Mouse (Mus musculus) limb, embryonic 11.5 days (tissue): ENCODE results near the gene Rnaseh2a. TPM values are rescaled to one million over a fixed set of nuclear protein-coding genes. Genes with fewer than 3 reads are reported as not detected.
"Not testable (repeated sequence)": the region's sequence is repeated elsewhere in the genome, so short reads cannot be mapped to it uniquely, and the experiment has no call there.

Experiments
- ATAC-seq: fragments of 200-750 bp; cut with Nextera tagmentation; 2 replicates; pipeline ENCODE4 v1.8.0; 2017; ENCODE audit warnings: low read depth; ENCODE audit not compliant: insufficient number of reproducible peaks, low FRiP score, low TSS enrichment
- DNase-seq: peaks from one replicate; pipeline ENCODE4 v3.0.0-alpha.2; 2015; ENCODE audit warnings: low spot score
- H3K27ac ChIP-seq: fragments of 300-500 bp; sonication (generic); replicated peaks from 2 replicates; pipeline ENCODE4 v1.5.1; 2014; ENCODE audit warnings: low read depth, mild to moderate bottlenecking, low read length
- H3K27me3 ChIP-seq: fragments of 300-500 bp; sonication (generic); 2 replicates; pipeline ENCODE4 v1.6.1; 2014; ENCODE audit warnings: mild to moderate bottlenecking, low read length, mixed read lengths; ENCODE audit not compliant: control insufficient read depth, insufficient read depth
- H3K36me3 ChIP-seq: fragments of 300-500 bp; sonication (generic); 2 replicates; pipeline ENCODE4 v1.6.1; 2014; ENCODE audit warnings: mild to moderate bottlenecking, low read length, moderate library complexity, mixed read lengths; ENCODE audit not compliant: control insufficient read depth, insufficient read depth
- H3K4me1 ChIP-seq: fragments of 300-500 bp; sonication (generic); 2 replicates; pipeline ENCODE4 v1.6.1; 2014; ENCODE audit warnings: low read length, mixed read lengths; ENCODE audit not compliant: control insufficient read depth, insufficient read depth
- H3K4me2 ChIP-seq: fragments of 300-500 bp; sonication (generic); 2 replicates; pipeline ENCODE4 v1.6.1; 2014; ENCODE audit warnings: low read depth, mild to moderate bottlenecking, moderate library complexity; ENCODE audit not compliant: severe bottlenecking
- H3K4me3 ChIP-seq: fragments of 300-500 bp; sonication (generic); 2 replicates; pipeline ENCODE4 v1.5.1; 2014; ENCODE audit warnings: low read depth, low read length
- H3K9ac ChIP-seq: fragments of 300-500 bp; sonication (generic); 2 replicates; pipeline ENCODE4 v1.6.1; 2014; ENCODE audit warnings: mild to moderate bottlenecking, low read length
- H3K9me3 ChIP-seq: fragments of 300-500 bp; sonication (generic); 2 replicates; pipeline ENCODE4 v1.6.1; 2016; ENCODE audit warnings: low read length; ENCODE audit not compliant: control insufficient read depth
- WGBS: fragments of 180-500 bp; shearing (Covaris S2); extraction: QIAGEN DNeasy Blood & Tissue Kit; methylation state at CpG from one replicate; pipeline ENCODE4 v1.1.7; 2014; 5-methylcytosine and 5-hydroxymethylcytosine counted together
- microRNA-seq: library from miRNA; unstranded; fragments of <30 nt; microRNA quantifications from one replicate; pipeline ENCODE4, GENCODE M21; 2016
- polyA plus RNA-seq: library from polyadenylated mRNA; unstranded; fragments of >200 nt; fragmentation: Nextera tagmentation; extraction: Ambion mirVana; gene quantifications from 2 replicates; pipeline ENCODE4 v1.2.1, GENCODE M21; 2014

The Rnaseh2a gene
- polyA plus RNA-seq, 1 experiment from 2014 or later, result 133 TPM

DNA sequence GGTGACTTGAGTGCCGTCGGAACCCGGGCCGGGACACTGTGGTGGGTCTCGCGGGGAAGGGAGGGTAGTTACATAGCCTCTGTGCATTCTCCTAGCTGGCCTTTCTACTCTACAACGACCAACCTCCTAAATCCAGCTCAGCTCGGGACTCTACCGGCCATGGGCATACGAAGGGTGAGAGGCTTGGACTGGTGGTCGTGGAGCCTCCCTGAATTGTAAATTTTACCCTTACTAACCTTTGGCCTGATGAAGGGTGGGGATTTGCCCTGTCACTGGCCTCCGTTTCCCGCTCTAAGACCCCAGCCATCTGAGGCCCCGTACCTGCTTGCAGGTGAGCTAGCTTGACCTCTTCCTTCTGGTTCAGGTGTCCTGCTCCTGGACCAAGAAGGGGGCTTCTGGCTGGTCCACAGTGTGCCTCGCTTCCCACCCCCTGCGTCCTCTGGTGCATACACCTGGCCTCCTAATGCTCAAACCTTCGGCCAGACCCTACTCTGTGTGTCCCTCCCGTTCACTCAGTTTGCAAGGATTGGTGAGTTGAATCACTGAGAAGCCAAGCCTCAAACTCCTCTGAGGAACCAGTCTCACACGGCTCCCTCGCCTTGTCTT, 60.3 kb downstream of the Rnaseh2a start:
- Histone ChIP-seq H3K4me3 (peak overlapping the region; percentile 50), H3K36me3 (no peaks in the 10 kb centered on the region), H3K4me2 (peak overlapping the region; percentile 82), H3K27ac (no peak overlapping the region), H3K9me3 (no peaks in the 10 kb centered on the region), H3K9ac (peak overlapping the region; percentile 73), H3K4me1 (peaks cover 14% of the 10 kb centered on the region), H3K27me3 (peaks cover 40% of the 10 kb centered on the region)
- 51% methylated on average over 20 of the region's 20 CpGs for WGBS
- ATAC-seq (no peak), DNase-seq (no peak)

DNA sequence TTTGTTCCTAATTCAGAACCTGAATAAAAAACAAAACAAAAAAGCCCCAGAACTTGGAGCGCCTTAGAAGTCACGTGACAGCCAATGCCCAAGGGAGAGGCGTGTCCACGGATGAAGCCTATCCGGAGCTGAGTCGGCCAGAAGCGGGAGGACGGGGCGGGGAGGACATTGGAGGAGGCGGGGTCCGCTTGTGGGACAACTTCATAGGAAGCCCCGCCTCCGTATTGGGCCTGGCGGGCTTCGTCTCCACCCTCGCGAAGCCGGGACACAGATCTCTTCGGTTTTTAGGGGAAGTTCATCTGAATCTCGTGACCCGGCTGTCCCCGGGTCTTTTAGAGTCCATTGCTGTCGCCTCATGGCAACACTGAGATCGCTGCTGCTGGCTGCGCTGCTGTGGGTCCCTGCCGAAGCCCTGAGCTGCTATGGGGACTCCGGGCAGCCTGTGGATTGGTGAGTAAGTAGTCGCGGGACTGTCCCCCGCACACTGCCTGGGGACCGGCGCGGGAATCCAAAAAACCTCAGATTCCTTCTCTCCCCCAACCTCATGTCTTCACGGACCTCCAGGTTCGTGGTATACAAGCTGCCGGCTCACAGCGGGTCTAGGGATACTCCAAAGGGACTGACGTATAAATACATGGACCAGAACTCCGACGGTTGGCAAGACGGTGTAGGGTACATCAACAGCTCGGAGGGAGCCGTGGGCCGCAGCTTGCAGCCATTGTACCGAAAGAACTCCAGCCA, 61.0 kb downstream of the Rnaseh2a start, which contains the start of gene Dnase2a:
Dnase2a (plus strand) TSS at position 140 of the 741 bp plus-strand sequence.
- 1% methylated on average over 43 of the region's 45 CpGs for WGBS
- no peaks in the 10 kb centered on the region for H3K36me3 ChIP-seq
- H3K9ac ChIP-seq, result peak within 1 kb of the TSS; percentile 73
- H3K27ac ChIP-seq, result no peak within 1 kb of the TSS
- peak within 1 kb of the TSS; percentile 82 for H3K4me2 ChIP-seq
- ATAC-seq, result peak; percentile 90
- H3K9me3 ChIP-seq, result no peaks in the 10 kb centered on the region
- H3K4me3 ChIP-seq, result peak within 1 kb of the TSS; percentile 50
- H3K4me1 ChIP-seq, result peaks cover 16% of the 10 kb centered on the region
- DNase-seq, result peak; percentile 97
- H3K27me3 ChIP-seq, result peaks cover 34% of the 10 kb centered on the region

DNA sequence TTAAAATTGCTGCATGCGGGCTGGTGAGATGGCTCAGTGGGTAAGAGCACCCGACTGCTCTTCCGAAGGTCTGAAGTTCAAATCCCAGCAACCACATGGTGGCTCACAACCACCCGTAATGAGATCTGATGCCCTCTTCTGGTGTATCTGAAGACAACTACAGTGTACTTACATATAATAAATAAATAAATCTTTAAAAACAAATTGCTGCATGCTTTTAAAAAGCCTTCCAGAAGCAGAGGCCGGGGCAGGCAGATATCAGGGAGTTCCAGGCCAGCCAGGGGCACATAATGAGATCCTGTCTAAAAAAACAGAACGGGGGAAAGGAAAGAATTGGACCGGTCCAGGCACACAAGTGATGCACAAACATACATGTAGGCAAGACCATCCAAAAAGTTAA, 61.6 kb downstream of the Rnaseh2a start:
- H3K9me3 ChIP-seq, ATAC-seq, H3K9ac ChIP-seq, H3K27ac ChIP-seq, H3K36me3 ChIP-seq, DNase-seq: not testable (repeated sequence)
- Histone ChIP-seq H3K4me2 (peak overlapping the region; percentile 82), H3K4me3 (peak overlapping the region; percentile 50; the same call in 1 of the 2 replicates), H3K27me3 (peaks cover 29% of the 10 kb centered on the region), H3K4me1 (peaks cover 20% of the 10 kb centered on the region)
- WGBS, result 36% methylated on average over 6 of the region's 7 CpGs

DNA sequence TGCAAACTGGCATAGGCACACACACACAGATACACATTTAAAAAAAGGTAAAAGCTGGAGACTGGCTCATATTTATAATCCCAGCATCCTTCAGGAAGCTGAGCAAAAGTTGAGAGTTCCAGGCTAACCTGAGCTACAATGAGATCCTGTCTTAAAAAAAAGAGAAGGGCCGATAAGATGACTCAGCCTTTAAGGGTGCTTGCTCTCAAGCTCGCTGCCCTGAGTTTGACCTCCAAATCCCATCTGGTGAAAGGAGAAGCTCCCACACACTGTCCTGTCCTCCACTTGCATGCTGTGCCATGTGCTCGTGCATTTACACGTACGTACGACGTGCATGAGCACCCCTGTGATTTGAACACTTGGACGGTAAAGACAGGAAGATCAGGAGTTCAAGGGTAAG, 62.1 kb downstream of the Rnaseh2a start:
- Histone ChIP-seq H3K4me1 (peaks cover 15% of the 10 kb centered on the region), H3K27ac (no peak overlapping the region), H3K9ac (no peak overlapping the region), H3K4me3 (no peak overlapping the region), H3K27me3 (peaks cover 24% of the 10 kb centered on the region), H3K36me3 (no peaks in the 10 kb centered on the region), H3K4me2 (no peak overlapping the region), H3K9me3 (no peaks in the 10 kb centered on the region)
- no peak for ATAC-seq
- 81% methylated on average over 8 of the region's 8 CpGs for WGBS
- DNase-seq, result no peak

DNA sequence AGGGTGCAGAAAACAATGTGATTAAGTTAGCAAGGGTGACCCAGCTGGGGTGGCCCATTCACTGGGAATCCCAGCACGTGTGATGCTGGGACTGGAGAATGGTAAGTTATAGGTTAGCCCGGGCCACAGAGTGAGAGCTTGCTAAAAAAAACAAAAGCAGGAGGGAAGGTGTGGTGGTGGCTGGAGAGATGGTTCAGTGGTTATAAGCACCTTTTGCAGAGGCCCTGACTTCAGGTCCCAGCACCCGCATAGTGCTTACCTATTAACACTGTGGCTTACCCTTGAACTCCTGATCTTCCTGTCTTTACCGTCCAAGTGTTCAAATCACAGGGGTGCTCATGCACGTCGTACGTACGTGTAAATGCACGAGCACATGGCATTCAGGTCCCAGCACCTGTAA, 62.5 kb downstream of the Rnaseh2a start:
- Histone ChIP-seq H3K9me3 (no peaks in the 10 kb centered on the region), H3K27me3 (peaks cover 19% of the 10 kb centered on the region), H3K27ac (no peak overlapping the region), H3K4me1 (peaks cover 18% of the 10 kb centered on the region), H3K36me3 (no peaks in the 10 kb centered on the region), H3K4me3 (no peak overlapping the region), H3K4me2 (no peak overlapping the region), H3K9ac (no peak overlapping the region)
- 92% methylated on average over 9 of the region's 9 CpGs for whole genome bisulfite sequencing
- ATAC-seq, result no peak
- DNase-seq, result no peak

Small RNA genes within 50 kb of the gene (microRNA-seq; reads per million reads assigned to microRNA genes)
- not detected for gene Gm24197

Other genes starting within 250 kb of the Rnaseh2a start
- 7.7 and 8.6 TPM in 2 replicates for gene G430095P16Rik, start 246.8 kb downstream of the Rnaseh2a start, polyA plus RNA-seq
- gene Nfix, start 169.4 kb downstream of the Rnaseh2a start, polyA plus RNA-seq, result 4.6 TPM in 2 replicates
- gene Dand5, start 146.9 kb downstream of the Rnaseh2a start, polyA plus RNA-seq, result 3.6 and 3.9 TPM in 2 replicates
- 45.0 and 46.7 TPM in 2 replicates for gene Gadd45gip1, start 138.2 kb downstream of the Rnaseh2a start, polyA plus RNA-seq
- gene Rad23a, start 129.1 kb downstream of the Rnaseh2a start, polyA plus RNA-seq, result 93.1 and 93.4 TPM in 2 replicates
- gene Calr, start 122.8 kb downstream of the Rnaseh2a start, polyA plus RNA-seq, result 854 and 918 TPM in 2 replicates
- gene Farsa, start 112.8 kb downstream of the Rnaseh2a start, polyA plus RNA-seq, result 99.9 and 105 TPM in 2 replicates
- 86.5 and 89.0 TPM in 2 replicates for gene Syce2, start 97.7 kb downstream of the Rnaseh2a start, polyA plus RNA-seq
- gene Gcdh, start 75.8 kb downstream of the Rnaseh2a start, polyA plus RNA-seq, result 42.1 and 43.3 TPM in 2 replicates
- 9.1 and 11.0 TPM in 2 replicates for gene Klf1, start 67.8 kb downstream of the Rnaseh2a start, polyA plus RNA-seq
- gene Dnase2a, start 61.2 kb downstream of the Rnaseh2a start, polyA plus RNA-seq, result 8.2 and 8.6 TPM in 2 replicates
- gene Mast1, start 32.4 kb downstream of the Rnaseh2a start, polyA plus RNA-seq, result 0.17 and 0.71 TPM in 2 replicates
- gene Rtbdn, start 22.8 kb downstream of the Rnaseh2a start, polyA plus RNA-seq, result 0.16 TPM in 1 of 2 replicates, not detected in the other
- gene Gm49661, start 334 bp downstream of the Rnaseh2a start, polyA plus RNA-seq, result not detected in 2 replicates
- 1,235 and 1,326 TPM in 2 replicates for gene Prdx2, start 180 bp downstream of the Rnaseh2a start, polyA plus RNA-seq
- 7.2 and 7.7 TPM in 2 replicates for gene Junb, start 9.0 kb upstream of the Rnaseh2a start, polyA plus RNA-seq
- gene Hook2, start 20.8 kb upstream of the Rnaseh2a start, polyA plus RNA-seq, result 14.5 and 15.2 TPM in 2 replicates
- gene Best2, start 44.8 kb upstream of the Rnaseh2a start, polyA plus RNA-seq, result not detected in 2 replicates
- gene Asna1, start 55.5 kb upstream of the Rnaseh2a start, polyA plus RNA-seq, result 119 and 131 TPM in 2 replicates
- gene Trir, start 57.1 kb upstream of the Rnaseh2a start, polyA plus RNA-seq, result 194 and 197 TPM in 2 replicates
- 12.7 and 16.3 TPM in 2 replicates for gene Tnpo2, start 67.1 kb upstream of the Rnaseh2a start, polyA plus RNA-seq
- gene Fbxw9, start 90.3 kb upstream of the Rnaseh2a start, polyA plus RNA-seq, result 21.0 and 21.2 TPM in 2 replicates
- 0.75 TPM in 1 of 2 replicates, not detected in the other for gene Gm5741, start 98.2 kb upstream of the Rnaseh2a start, polyA plus RNA-seq
- gene Dhps, start 102.0 kb upstream of the Rnaseh2a start, polyA plus RNA-seq, result 69.4 and 73.8 TPM in 2 replicates
- 112 and 115 TPM in 2 replicates for gene Wdr83os, start 111.0 kb upstream of the Rnaseh2a start, polyA plus RNA-seq
- 54.9 and 57.7 TPM in 2 replicates for gene Wdr83, start 111.5 kb upstream of the Rnaseh2a start, polyA plus RNA-seq
- gene Man2b1, start 113.5 kb upstream of the Rnaseh2a start, polyA plus RNA-seq, result 22.1 and 23.4 TPM in 2 replicates
- 2.1 and 2.3 TPM in 2 replicates for gene Zfp791, start 153.3 kb upstream of the Rnaseh2a start, polyA plus RNA-seq
- not detected in 2 replicates for gene Cks1brt, start 182.2 kb upstream of the Rnaseh2a start, polyA plus RNA-seq